Mouse (Mus musculus) right cerebral cortex, postnatal 10 days (tissue): Measurements from ENCODE around the gene Ccl27a.
"Not testable (repeated sequence)": the region's sequence is repeated elsewhere in the genome, so short reads cannot be mapped to it uniquely, and the experiment has no call there.

Experiments
- DNase-seq, 2 experiments: peaks; one replicate each; pipeline ENCODE4 v3.0.0; 2021; ENCODE audit warnings: low spot score in 2 of 2

Ccl27a gene

DNA sequence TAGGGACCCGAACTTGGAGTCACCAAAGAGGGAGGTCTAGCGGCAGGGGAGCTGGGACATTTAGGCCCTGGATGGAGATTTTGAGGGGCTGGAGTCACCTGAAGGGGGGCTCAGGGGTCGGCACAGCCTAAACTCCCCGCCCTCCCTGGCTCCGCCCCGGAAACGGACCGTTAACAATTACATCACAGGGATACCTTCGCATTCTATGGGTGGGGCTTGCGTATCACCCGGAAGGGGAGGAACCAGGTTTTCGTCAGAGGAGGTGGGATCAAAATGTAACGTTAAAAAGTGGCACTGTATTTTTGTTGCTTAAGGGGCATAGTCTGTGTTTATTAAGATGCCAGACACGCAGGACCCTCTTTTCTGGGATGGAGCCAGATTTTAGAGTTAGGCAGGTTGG lies at the start of gene Ccl27a:
Gene Ccl27a, minus strand, starts transcription at position 246 of the 400 bp plus-strand sequence.
- DNase-seq = peak; percentile 88 to 91

- not testable (repeated sequence) for DNase-seq
These were observed 9.2 kb upstream of the Ccl27a start for GRCm38 (mm10) chr4:41783197-41783596.

GRCm38 (mm10) chr4:41782711-41783110 lies 8.7 kb upstream of the Ccl27a start:
- DNase-seq = not testable (repeated sequence)

DNA sequence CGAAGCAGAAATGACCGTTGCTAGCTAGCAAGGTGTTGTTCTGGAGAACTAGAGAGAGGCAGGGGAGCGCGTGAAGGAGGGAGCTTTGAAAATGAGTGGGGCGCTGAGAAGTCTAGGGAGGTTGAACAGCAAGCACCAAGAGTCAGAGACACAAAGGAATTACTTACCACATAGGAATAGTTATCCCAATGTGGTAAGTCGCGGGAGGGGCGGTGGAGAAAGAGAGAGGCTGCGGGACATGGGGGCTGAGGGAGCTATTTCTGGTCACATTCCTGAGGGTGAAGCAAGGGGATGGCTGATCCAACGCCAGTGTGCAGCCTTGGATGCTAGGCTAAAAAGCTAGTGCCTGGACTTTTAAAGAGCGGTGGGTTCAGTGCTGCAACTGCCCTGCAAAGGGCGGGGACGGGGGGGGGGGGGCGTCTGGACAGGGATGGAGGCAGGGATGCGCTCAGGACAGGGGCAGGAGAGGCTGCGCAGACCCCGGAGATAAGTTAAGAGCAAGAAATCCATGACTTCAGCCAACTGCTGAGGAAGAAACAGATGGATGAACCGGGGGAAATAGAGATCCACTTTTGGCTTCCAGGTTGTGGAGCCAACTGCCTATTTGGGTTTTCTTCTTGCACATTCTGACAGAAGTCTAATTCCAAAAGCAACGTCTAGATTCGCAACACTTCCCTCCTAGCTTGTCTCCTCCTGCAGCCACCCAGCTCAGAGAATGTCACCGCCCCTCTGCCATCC lies 7.9 kb upstream of the Ccl27a start:
- peak; percentile 36 to 75 for DNase-seq

- not testable (repeated sequence) for DNase-seq
These were observed 7.2 kb upstream of the Ccl27a start for GRCm38 (mm10) chr4:41781271-41781670.

GRCm38 (mm10) chr4:41775840-41776239 lies 1.8 kb upstream of the Ccl27a start:
- DNase-seq = not testable (repeated sequence)

- not testable (repeated sequence) for DNase-seq
These were observed 459 bp upstream of the Ccl27a start for GRCm38 (mm10) chr4:41774506-41774905.

DNA sequence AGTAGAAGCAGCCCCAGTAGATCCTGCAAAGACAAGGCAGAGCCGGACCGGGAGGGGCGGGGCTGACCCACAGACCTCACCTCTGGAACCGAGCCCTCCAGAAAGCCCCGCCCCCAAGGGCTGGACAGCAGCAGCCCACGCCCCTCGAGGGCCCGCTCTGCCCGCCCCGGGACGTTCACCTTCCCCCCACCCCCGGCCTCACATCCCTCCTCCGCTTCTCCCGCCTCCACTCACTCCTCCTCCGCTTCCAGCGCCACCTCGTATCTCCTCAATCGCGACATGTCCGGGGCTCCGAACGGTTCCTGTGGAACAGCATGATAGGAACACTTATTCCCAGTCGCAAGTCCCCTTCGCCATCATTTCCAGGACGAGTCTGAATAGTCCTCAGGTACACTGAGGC lies 545 bp downstream of the Ccl27a start:
- peak; percentile 59 to 65 for DNase-seq

GRCm38 (mm10) chr4:41772946-41773345 lies 1.1 kb downstream of the Ccl27a start:
- DNase-seq = peak in 1 of 2 experiments; percentile 36

GRCm38 (mm10) chr4:41767301-41767700 lies 6.7 kb downstream of the Ccl27a start:
- DNase-seq = peak in 1 of 2 experiments; percentile 28

DNA sequence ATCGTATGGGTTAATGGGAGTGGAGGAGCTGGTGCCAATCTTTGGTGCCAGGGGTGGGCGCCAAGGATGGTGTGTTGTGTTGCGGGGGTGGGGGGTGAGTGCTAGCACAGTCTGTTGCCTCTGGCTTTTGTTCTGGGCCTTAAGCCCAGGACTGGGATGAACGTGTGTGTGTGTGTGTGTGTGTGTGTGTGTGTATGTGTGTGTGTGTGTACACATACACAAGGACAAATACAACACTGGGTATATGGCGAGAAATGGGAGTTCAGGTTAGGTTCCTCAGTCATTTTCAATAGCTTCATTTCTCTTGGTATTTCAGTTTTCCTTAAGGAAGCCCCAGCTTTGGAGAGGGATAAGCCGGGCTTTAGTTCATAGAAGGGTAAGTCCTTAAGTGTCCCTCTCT lies 10.9 kb downstream of the Ccl27a start:
- not testable (repeated sequence) for DNase-seq

- DNase-seq = peak; percentile 73 to 76
These were observed 11.3 kb downstream of the Ccl27a start for GRCm38 (mm10) chr4:41762688-41763114.

DNA sequence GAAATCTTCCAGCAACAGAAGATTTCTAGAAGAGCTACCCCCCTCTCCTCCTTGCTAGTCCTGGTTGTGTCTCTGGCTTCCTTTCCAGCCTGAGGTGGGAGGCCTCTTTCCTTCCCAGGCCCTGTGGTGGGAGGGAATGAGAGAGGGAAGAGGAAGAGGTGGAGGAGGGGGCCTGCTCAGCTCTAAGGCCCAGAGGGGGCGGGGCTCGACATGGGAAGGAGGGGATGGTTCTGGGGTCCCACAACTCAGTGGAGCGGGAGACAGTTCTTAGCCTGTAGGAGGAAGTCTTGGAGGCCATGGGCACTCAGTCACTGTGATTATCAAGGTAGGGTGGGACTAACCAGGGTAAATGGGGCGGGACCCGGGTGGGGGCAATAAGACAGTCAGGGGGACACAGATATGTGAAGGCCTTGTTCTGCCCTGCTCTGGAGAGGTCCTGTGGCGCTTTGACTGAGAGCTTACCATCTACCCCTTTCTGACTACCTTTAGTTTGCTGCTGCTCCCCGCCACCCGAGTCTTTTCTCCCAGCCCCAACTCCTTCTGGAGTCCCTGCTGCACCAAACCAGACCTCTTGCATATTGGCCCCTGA lies 11.9 kb downstream of the Ccl27a start:
- DNase-seq = no peak

DNA sequence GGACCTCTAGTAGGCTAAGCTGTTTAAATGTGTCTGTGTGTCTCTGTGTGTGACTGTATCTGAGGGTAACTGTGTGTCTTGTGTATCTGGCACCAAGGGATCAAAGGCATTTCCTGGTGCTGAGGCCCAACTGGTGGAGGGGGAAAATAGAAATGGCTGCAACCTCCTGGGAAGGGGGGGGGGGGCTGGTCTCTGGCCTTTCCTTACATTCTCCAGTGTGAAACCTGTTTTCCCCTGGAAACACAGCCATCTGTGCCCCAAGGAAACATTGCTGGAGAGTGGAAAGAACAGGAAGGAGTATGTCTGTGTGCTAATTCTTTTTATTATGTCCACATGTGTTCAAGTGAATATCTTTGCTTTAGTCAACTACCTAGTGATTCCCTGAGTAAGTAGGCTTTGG lies 12.4 kb downstream of the Ccl27a start:
- no peak for DNase-seq

GRCm38 (mm10) chr4:41760911-41761310 lies 13.1 kb downstream of the Ccl27a start:
- no peak for DNase-seq

GRCm38 (mm10) chr4:41760288-41760721 lies 13.7 kb downstream of the Ccl27a start:
- DNase-seq = peak; percentile 87 to 91

GRCm38 (mm10) chr4:41759656-41760287 lies 14.3 kb downstream of the Ccl27a start:
- DNase-seq = no peak

DNA sequence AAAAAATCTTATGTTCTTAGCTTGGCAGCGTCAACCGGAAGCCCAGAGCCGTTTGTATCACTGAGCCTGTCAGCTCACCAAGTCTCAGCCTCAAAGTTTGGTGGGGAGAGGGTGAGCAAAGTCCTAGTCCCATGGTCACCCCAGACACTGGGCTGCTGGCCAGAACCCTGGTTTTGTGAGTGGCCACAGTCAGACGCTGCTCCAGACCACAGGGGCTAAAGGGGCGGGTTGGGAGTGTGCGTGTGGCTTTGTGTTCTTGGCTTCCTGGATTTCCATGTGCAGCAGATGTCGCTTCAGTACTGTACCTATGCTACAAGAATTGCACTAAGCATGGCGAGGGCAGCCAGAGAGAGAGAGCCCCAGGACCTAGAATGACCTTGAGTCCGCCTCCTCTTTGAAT lies 14.8 kb downstream of the Ccl27a start:
- peak; percentile 68 to 74 for DNase-seq

DNA sequence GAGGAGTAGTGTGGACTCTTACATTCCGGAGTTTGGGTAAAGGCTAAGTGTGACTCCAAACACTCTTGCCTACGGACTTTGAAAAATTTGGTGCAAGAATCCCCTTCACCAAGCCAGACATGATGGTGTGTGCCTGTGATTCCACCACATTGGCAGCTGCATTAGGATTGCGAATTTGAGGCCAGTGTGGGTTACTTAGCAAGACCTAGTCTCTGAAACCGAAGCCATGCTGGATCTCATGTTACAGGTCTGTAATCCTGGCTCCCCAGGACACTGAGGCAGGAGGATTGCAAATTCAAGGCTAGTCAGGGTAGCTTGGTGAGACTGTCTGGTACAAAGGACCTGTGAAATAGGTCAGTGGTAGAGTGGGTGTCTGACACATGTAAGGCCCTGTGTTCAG lies 15.3 kb downstream of the Ccl27a start:
- DNase-seq = no peak

DNA sequence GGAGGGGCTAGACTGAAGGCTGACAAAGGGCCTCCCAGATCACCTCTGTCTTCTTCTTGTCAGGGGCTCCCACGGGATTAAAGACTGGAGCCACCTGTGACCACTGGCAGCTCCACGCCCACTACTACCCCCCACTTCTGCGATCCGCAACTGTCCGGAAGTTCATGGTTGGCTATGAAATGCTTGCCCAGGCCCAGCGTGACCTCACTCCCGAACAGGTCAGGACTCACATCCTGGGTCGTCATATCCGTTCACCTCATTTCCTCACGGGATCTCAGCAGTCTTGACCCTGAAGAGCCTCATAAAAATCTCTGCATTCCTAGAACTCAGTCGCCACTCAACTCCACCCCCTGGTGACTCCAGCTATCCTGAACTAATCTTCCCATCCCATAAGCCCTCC lies 16.0 kb downstream of the Ccl27a start:
- DNase-seq = no peak

DNA sequence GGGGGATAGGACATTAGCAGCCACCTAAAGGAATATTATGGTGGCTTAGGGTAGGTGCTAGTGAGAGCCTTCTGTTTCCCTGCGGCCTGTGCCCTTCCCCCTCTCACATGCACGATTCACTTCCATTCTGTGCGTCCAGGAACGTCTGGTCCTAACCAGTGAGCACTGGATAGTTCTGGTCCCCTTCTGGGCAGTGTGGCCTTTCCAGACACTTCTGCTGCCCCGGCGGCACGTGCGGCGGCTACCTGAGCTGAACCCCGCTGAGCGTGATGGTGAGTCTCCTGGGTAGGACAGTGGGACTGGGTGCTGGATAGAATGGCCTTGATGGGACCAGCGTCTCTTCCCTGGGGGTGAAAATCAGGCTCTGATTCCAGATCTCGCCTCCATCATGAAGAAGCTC lies 16.7 kb downstream of the Ccl27a start:
- DNase-seq = no peak

- no peak for DNase-seq
These were observed 17.6 kb downstream of the Ccl27a start for GRCm38 (mm10) chr4:41756440-41756839.
